Mouse (Mus musculus) left cerebral cortex, adult 18-20 months (tissue): ENCODE results near the gene Olfr117. TPM values are rescaled to one million over a fixed set of nuclear protein-coding genes. Genes with fewer than 3 reads are reported as not detected.
"Not testable (repeated sequence)": the region's sequence is repeated elsewhere in the genome, so short reads cannot be mapped to it uniquely, and the experiment has no call there.

Experiments used
- DNase-seq, 2 experiments: peaks; one replicate each; pipeline ENCODE4 v3.0.0; 2021 to 2022; ENCODE audit warnings: low spot score in 2 of 2, mixed read lengths in 1 of 2
- long read RNA-seq, 2 experiments: library from polyadenylated mRNA; stranded (forward); transcript quantifications; one replicate each; pipeline ENCODE4 v2.0.0; 2021
- total RNA-seq, 2 experiments: library from RNA; stranded (reverse); gene quantifications; 2 replicates each; pipeline ENCODE4 v1.2.3; 2021

Gene Olfr117
- not detected for total RNA-seq
- long read RNA-seq, experiment 1 = 0 reads
- long read RNA-seq, experiment 2 = 0 reads

DNA sequence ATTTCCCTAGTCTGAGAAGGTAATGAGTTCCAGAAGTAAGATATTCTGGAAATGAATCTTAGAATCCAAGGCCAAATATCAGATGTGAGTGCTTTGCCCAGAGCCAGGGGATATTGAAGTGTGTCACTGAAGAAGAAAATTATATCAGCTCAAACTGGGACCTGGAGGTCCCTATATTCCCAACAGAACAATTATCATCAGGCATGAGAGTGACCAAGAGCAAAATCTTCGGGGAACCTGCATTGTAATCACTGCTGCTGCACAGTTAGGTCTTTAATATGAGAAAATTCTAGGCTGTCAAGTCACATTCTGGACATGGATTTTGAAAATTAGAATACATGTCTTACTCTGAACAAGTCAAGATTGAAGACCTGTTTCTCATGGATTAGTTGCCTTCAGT lies at the start of gene Olfr117:
Gene Olfr117, minus strand, starts transcription at position 101 of the 400 bp plus-strand sequence.
- DNase-seq = no peak

DNA sequence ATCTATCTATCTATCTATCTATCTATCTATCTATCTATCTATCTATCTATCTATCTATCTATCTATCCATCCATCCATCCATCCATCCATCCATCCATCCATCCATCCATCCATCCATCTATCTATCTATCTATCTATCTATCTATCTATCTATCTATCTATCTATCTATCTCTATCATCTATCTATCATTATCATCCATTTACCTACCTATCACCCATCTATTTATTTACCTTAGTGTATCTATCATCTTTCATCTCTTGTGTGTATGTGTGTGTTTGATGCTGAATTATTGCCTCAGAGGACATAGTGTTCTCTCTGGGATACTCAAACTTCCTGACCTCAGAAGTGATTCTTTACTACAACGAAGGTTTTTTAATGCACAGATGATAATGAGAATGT lies 32.7 kb upstream of the Olfr117 start, which contains the start of gene Olfr119:
Gene Olfr119, plus strand, starts transcription at position 301 of the 400 bp plus-strand sequence.
- DNase-seq = not testable (repeated sequence)

DNA sequence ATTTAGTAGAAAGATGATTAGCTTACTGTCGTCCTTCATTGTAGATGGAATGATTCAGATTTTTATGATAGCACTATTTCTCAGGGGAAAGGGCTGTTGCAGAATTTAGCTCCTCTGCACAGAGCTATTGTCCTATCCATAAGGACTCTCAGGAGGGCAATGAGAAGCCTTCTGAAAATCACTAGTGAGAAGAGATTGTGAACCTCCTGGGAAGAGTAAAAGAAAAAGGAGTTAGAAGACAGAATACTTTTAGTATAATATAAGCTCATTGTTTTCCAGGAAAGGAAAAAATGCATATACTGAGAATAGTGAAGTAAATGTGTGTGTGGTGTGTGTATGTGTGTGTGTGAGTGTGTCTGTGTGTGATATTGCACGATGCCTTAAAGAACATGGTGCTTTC lies 3.1 kb upstream of the Olfr117 start, which contains the start of gene Olfr118:
Gene Olfr118, plus strand, starts transcription at position 301 of the 400 bp plus-strand sequence.
- DNase-seq = no peak

DNA sequence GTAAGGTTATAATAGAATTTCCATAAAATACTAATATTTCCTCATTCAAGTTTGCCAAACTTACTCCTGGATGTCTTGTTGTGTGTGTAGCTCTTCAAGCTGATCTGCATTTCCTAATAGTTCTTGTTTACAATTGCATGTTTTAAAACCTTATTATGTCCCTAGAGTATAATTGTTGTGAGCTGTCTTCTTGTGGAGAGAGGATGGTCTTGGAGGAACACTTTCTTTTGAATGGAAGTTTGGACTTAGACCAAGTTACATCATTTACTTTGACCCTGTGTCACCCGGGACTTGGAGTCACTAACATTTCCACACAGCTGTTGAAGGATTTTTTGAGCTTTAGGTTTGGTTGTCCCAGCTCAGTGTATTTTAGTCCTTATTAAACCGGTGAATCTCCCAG lies 36.6 kb downstream of the Olfr117 start, which contains the start of the genes Olfr115 and Olfr116:
Gene Olfr115, minus strand, starts transcription at position 101 of the 400 bp plus-strand sequence.
Gene Olfr116, minus strand, starts transcription at position 191 of the 400 bp plus-strand sequence.
- no peak for DNase-seq

Other genes with a start within 250 kb of the Olfr117 start
- gene Olfr108, start 218.3 kb downstream of the Olfr117 start, total RNA-seq = not detected
- gene Olfr109, start 204.9 kb downstream of the Olfr117 start, total RNA-seq = not detected
- not detected for gene H2-M2, start 180.2 kb downstream of the Olfr117 start, total RNA-seq
- not detected for gene Olfr110, start 171.3 kb downstream of the Olfr117 start, total RNA-seq
- under 1 TPM in 1 of 2 experiments, not detected in 1; 0.19 TPM for gene Olfr111, start 155.8 kb downstream of the Olfr117 start, total RNA-seq
- gene Olfr112, start 94.3 kb downstream of the Olfr117 start, total RNA-seq = not detected
- not detected for gene Olfr113, start 86.1 kb downstream of the Olfr117 start, total RNA-seq
- gene Olfr114, start 71.0 kb downstream of the Olfr117 start, total RNA-seq = not detected
- gene Olfr115, start 36.7 kb downstream of the Olfr117 start, total RNA-seq = not detected
- gene Olfr116, start 36.6 kb downstream of the Olfr117 start, total RNA-seq = not detected
- gene Olfr118, start 3.2 kb upstream of the Olfr117 start, total RNA-seq = not detected
- gene Olfr119, start 32.8 kb upstream of the Olfr117 start, total RNA-seq = not detected
- gene Olfr120, start 58.0 kb upstream of the Olfr117 start, total RNA-seq = not detected
- gene Olfr121, start 85.1 kb upstream of the Olfr117 start, total RNA-seq = not detected
- not detected for gene Olfr122, start 104.8 kb upstream of the Olfr117 start, total RNA-seq
- not detected for gene Olfr123, start 129.7 kb upstream of the Olfr117 start, total RNA-seq
- gene Olfr124, start 136.1 kb upstream of the Olfr117 start, total RNA-seq = not detected
- gene Olfr125, start 169.2 kb upstream of the Olfr117 start, total RNA-seq = not detected
- gene Olfr126, start 183.7 kb upstream of the Olfr117 start, total RNA-seq = not detected
- not detected for gene Olfr127, start 236.7 kb upstream of the Olfr117 start, total RNA-seq